ENCODE assay signal across 8 mouse cellular contexts in genomic region chr19:24998561-24998960, GRCm38 (mm10). TPM values are rescaled to one million over a fixed set of nuclear protein-coding genes. Genes with fewer than 3 reads are reported as not detected.
DNase-seq lines count a peak whose midpoint lies in the region; ATAC-seq and TF ChIP-seq lines count a peak whose summit lies in the region.

No protein-coding gene starts in this region.

- ATAC-seq in megakaryocyte, adult 5-6 weeks (ENCODE audit: poor library complexity, severe bottlenecking): no peak
- no peak for ATAC-seq in limb, embryonic 14.5 days (ENCODE audit: low FRiP score, low read depth)
- ATAC-seq in stomach, embryonic 14.5 days (ENCODE audit: insufficient number of reproducible peaks, insufficient read depth, low FRiP score, low read depth): no peak

- no peak for TF ChIP-seq CTCF in gastrocnemius, adult 2 months (IDR thresholded peaks at IDR 0.05)
- TF ChIP-seq CTCF in left cerebral cortex, adult 2 months (IDR thresholded peaks at IDR 0.05): no peak

- H3K4me3 ChIP-seq in gastrocnemius, adult 2 months: peak overlapping the region; percentile 83
- peak overlapping the region; percentile 96 for H3K4me3 ChIP-seq in megakaryocyte, embryonic 14.5 days (replicated peaks)
- H3K4me3 ChIP-seq in limb, embryonic 14.5 days (replicated peaks; ENCODE audit: low read length): peak overlapping the region; percentile 65; the same call in 1 of the 2 replicates
- peak overlapping the region; percentile 67; the same call in 1 of the 2 replicates for H3K4me3 ChIP-seq in stomach, embryonic 14.5 days (ENCODE audit: low read depth, low read length)
- H3K4me3 ChIP-seq in left cerebral cortex, adult 2 months: no peak overlapping the region

- no peak for TF ChIP-seq POLR2A in limb, embryonic 14.5 days (IDR thresholded peaks at IDR 0.05; ENCODE audit: borderline replicate concordance, extremely low read depth, insufficient read depth, insufficient read length)

- intact Hi-C loops in gastrocnemius, adult 2 months (cut with DNase I): loop anchor here (5.0 kb wide), 1 partner anchor 36 kb away; the partner anchor contains the start of gene Cbwd1
- intact Hi-C loops in left cerebral cortex, adult 2 months (cut with DNase I): no loop called here

- peaks cover 80% of the 10 kb centered on the region for H3K4me1 ChIP-seq in megakaryocyte, embryonic 14.5 days
- peaks cover 6% of the 10 kb centered on the region for H3K4me1 ChIP-seq in limb, embryonic 14.5 days (ENCODE audit: control insufficient read depth, insufficient read depth, low read length)
- peaks cover 3% of the 10 kb centered on the region; the same call in 1 of the 2 replicates for H3K4me1 ChIP-seq in stomach, embryonic 14.5 days (ENCODE audit: control insufficient read depth, insufficient read depth, low read length)

- H3K4me2 ChIP-seq in limb, embryonic 14.5 days (replicated peaks; ENCODE audit: low read depth, low read length, severe bottlenecking): peak overlapping the region; percentile 99
- H3K4me2 ChIP-seq in stomach, embryonic 14.5 days (replicated peaks; ENCODE audit: low read depth, low read length): peak overlapping the region; percentile 98; the same call in 1 of the 2 replicates

- peaks cover 14% of the 10 kb centered on the region for H3K36me3 ChIP-seq in megakaryocyte, embryonic 14.5 days (replicated peaks; ENCODE audit: low read length)
- H3K36me3 ChIP-seq in limb, embryonic 14.5 days (ENCODE audit: control insufficient read depth, insufficient read depth, low read length): no peaks in the 10 kb centered on the region
- H3K36me3 ChIP-seq in stomach, embryonic 14.5 days (ENCODE audit: control insufficient read depth, insufficient read depth, low read length): no peaks in the 10 kb centered on the region

- H3K9ac ChIP-seq in limb, embryonic 14.5 days (ENCODE audit: low read depth, low read length, severe bottlenecking): no peak overlapping the region
- no peak overlapping the region for H3K9ac ChIP-seq in stomach, embryonic 14.5 days (replicated peaks; ENCODE audit: low read depth, low read length)

- WGBS in limb, embryonic 14.5 days: 63% methylated on average over 5 of the region's 5 CpGs
- WGBS in stomach, embryonic 14.5 days: 75% methylated on average over 5 of the region's 5 CpGs

- H3K27ac ChIP-seq in gastrocnemius, adult 2 months: peak overlapping the region; percentile 81
- H3K27ac ChIP-seq in limb, embryonic 14.5 days (replicated peaks; ENCODE audit: low read depth, low read length): no peak overlapping the region
- H3K27ac ChIP-seq in stomach, embryonic 14.5 days (ENCODE audit: low read length): no peak overlapping the region
- no peak overlapping the region for H3K27ac ChIP-seq in left cerebral cortex, adult 2 months

- no peak for DNase-seq in gastrocnemius, adult 2 months
- DNase-seq in gastrocnemius, postnatal 10 days: no peak
- DNase-seq in limb, embryonic 14.5 days (ENCODE audit: low spot score): no peak
- DNase-seq in left cerebral cortex, adult 2 months (ENCODE audit: extremely low spot score in 1 of 2, low spot score in 2 of 2): no peak
- no peak for DNase-seq in spleen, adult 18-20 months

- H3K9me3 ChIP-seq in megakaryocyte, embryonic 14.5 days: no peaks in the 10 kb centered on the region
- no peaks in the 10 kb centered on the region for H3K9me3 ChIP-seq in limb, embryonic 14.5 days (ENCODE audit: control insufficient read depth, low read length)
- H3K9me3 ChIP-seq in stomach, embryonic 14.5 days (ENCODE audit: control insufficient read depth, low read depth, low read length): no peaks in the 10 kb centered on the region

- no peaks in the 10 kb centered on the region for H3K27me3 ChIP-seq in megakaryocyte, embryonic 14.5 days (replicated peaks)
- peaks cover 41% of the 10 kb centered on the region for H3K27me3 ChIP-seq in limb, embryonic 14.5 days (ENCODE audit: control insufficient read depth, insufficient read depth, low read length)
- 0 out of 2 replicates have a peak, but pooled peaks cover 9% of the 10 kb centered on the region for H3K27me3 ChIP-seq in stomach, embryonic 14.5 days (ENCODE audit: control insufficient read depth, insufficient read depth, low read length)

RNA-seq across cellular contexts. Expression of gene Dock8, which starts 0.8 kb away (rescaled TPM):
- 1 to 10 TPM; 1.5 to 1.6 TPM for total RNA-seq in gastrocnemius, adult 2 months (2021)
- total RNA-seq in gastrocnemius, postnatal 10 days (2021): 1 to 10 TPM; 4.3 to 5.1 TPM
- polyA plus RNA-seq in megakaryocyte, embryonic 14.5 days (2012; ENCODE audit: insufficient read depth, low replicate concordance): 7.9 and 18.0 TPM in 2 replicates
- total RNA-seq in megakaryocyte, adult 5-6 weeks (2015): 168 and 172 TPM in 2 replicates
- 89.8 and 102 TPM in 2 replicates for total RNA-seq in megakaryocyte, adult 5-6 weeks (2017)
- 4.3 and 4.8 TPM in 2 replicates for polyA plus RNA-seq in limb, embryonic 14.5 days (2012; rRNA removed)
- polyA plus RNA-seq in limb, embryonic 14.5 days (2014; fragmentation: Nextera tagmentation; extraction: Ambion mirVana): 4.8 and 8.3 TPM in 2 replicates
- 10.7 and 12.2 TPM in 2 replicates for polyA plus RNA-seq in stomach, embryonic 14.5 days (2014; fragmentation: Nextera tagmentation; extraction: Ambion mirVana)
- 1 to 10 TPM; 3.5 to 4.6 TPM for total RNA-seq in left cerebral cortex, adult 2 months (2021)

RNA-seq across cellular contexts. Expression of gene Cbwd1, which starts 37.2 kb away (rescaled TPM):
- total RNA-seq in gastrocnemius, adult 2 months (2021): 10 to 100 TPM; 15.3 to 16.8 TPM
- total RNA-seq in gastrocnemius, postnatal 10 days (2021): 10 to 100 TPM; 12.1 to 14.1 TPM
- polyA plus RNA-seq in megakaryocyte, embryonic 14.5 days (2012; ENCODE audit: insufficient read depth, low replicate concordance): 0.56 TPM in 1 of 2 replicates, not detected in the other
- total RNA-seq in megakaryocyte, adult 5-6 weeks (2015): 5.9 and 7.3 TPM in 2 replicates
- 10.4 and 16.2 TPM in 2 replicates for total RNA-seq in megakaryocyte, adult 5-6 weeks (2017)
- 7.7 and 12.3 TPM in 2 replicates for polyA plus RNA-seq in limb, embryonic 14.5 days (2012; rRNA removed)
- polyA plus RNA-seq in limb, embryonic 14.5 days (2014; fragmentation: Nextera tagmentation; extraction: Ambion mirVana): 17.6 and 18.8 TPM in 2 replicates
- 19.8 and 23.0 TPM in 2 replicates for polyA plus RNA-seq in stomach, embryonic 14.5 days (2014; fragmentation: Nextera tagmentation; extraction: Ambion mirVana)
- 10 to 100 TPM; 12.4 to 16.2 TPM for total RNA-seq in left cerebral cortex, adult 2 months (2021)

Comparison
In these comparisons a context has a peak if more than half of its experiments do, and no peak if none do; other contexts are left out.
1. RNA of gene Dock8, which starts 0.8 kb away (total RNA-seq): 89.8 to 172 TPM in megakaryocyte, adult 5-6 weeks; 4.3 to 5.1 TPM in gastrocnemius, postnatal 10 days, 3.5 to 4.6 TPM in left cerebral cortex, adult 2 months and 1.5 to 1.6 TPM in gastrocnemius, adult 2 months; every median in the first group is over 10 times any median in the second.